Comparison of ENCODE assay signal across 8 mouse cellular contexts in genomic region chr9:21031896-21032351, GRCm38 (mm10). TPM values are rescaled to one million over a fixed set of nuclear protein-coding genes. Genes with fewer than 3 reads are reported as not detected.
A peak's percentile ranks its signal among the peaks of the same experiment; 100 is the strongest.
DNase-seq lines count a peak whose midpoint lies in the region; ATAC-seq lines count a peak whose summit lies in the region.

Gene Icam5 (plus strand): TSS chr9:21032073.

- peak within 1 kb of the TSS; percentile 98 for H3K4me2 ChIP-seq in stomach, embryonic 15.5 days

- peak within 1 kb of the TSS; percentile 26; the same call in 1 of the 2 replicates for H3K9ac ChIP-seq in stomach, embryonic 15.5 days

- H3K27me3 ChIP-seq in megakaryocyte, embryonic 14.5 days (replicated peaks) = peaks cover 62% of the 10 kb centered on the region
- peaks cover 100% of the 10 kb centered on the region for H3K27me3 ChIP-seq in midbrain, embryonic 10.5 days (ENCODE audit: low read depth, poor library complexity, severe bottlenecking)
- peaks cover 63% of the 10 kb centered on the region for H3K27me3 ChIP-seq in stomach, embryonic 15.5 days (replicated peaks)

- DNase-seq in adrenal gland, adult (ENCODE audit: inconsistent age in 2 of 2, low spot score in 1 of 2) = peak; percentile 49 to 77
- no peak for DNase-seq in adrenal gland, adult 8-10 months
- peak; percentile 85 to 90 for DNase-seq in frontal cortex, postnatal 36 days (ENCODE audit: low spot score in 2 of 2)
- peak in 1 of 2 experiments; percentile 63 for DNase-seq in layer of hippocampus, postnatal 25 days (ENCODE audit: extremely low spot score in 1 of 2, low spot score in 1 of 2)
- DNase-seq in midbrain, embryonic 10.5 days (ENCODE audit: low spot score) = no peak

- H3K4me1 ChIP-seq in megakaryocyte, embryonic 14.5 days = peaks cover 98% of the 10 kb centered on the region
- H3K4me1 ChIP-seq in midbrain, embryonic 10.5 days = peaks cover 77% of the 10 kb centered on the region
- peaks cover 44% of the 10 kb centered on the region for H3K4me1 ChIP-seq in stomach, embryonic 15.5 days

- under 1% methylated on average over 35 of the region's 35 CpGs for WGBS in midbrain, embryonic 10.5 days
- under 1% methylated on average over 35 of the region's 35 CpGs for WGBS in stomach, embryonic 15.5 days

- no peak for ATAC-seq in megakaryocyte, adult 5-6 weeks (ENCODE audit: poor library complexity, severe bottlenecking)
- ATAC-seq in stomach, embryonic 15.5 days (ENCODE audit: insufficient read depth, low FRiP score, low read depth) = no peak

- peak within 1 kb of the TSS; percentile 94 for H3K4me3 ChIP-seq in megakaryocyte, embryonic 14.5 days (replicated peaks)
- peak within 1 kb of the TSS; percentile 58 for H3K4me3 ChIP-seq in midbrain, embryonic 10.5 days
- H3K4me3 ChIP-seq in stomach, embryonic 15.5 days (replicated peaks) = peak within 1 kb of the TSS; percentile 54

- peaks cover 4% of the 10 kb centered on the region; the same call in 1 of the 2 replicates for H3K9me3 ChIP-seq in megakaryocyte, embryonic 14.5 days
- H3K9me3 ChIP-seq in midbrain, embryonic 10.5 days (replicated peaks) = no peaks in the 10 kb centered on the region
- H3K9me3 ChIP-seq in stomach, embryonic 15.5 days = no peaks in the 10 kb centered on the region

- H3K27ac ChIP-seq in midbrain, embryonic 10.5 days (replicated peaks) = no peak within 1 kb of the TSS
- H3K27ac ChIP-seq in stomach, embryonic 15.5 days = peak within 1 kb of the TSS; percentile 55; the same call in 1 of the 2 replicates

- H3K36me3 ChIP-seq in megakaryocyte, embryonic 14.5 days (replicated peaks; ENCODE audit: low read length) = peaks cover 11% of the 10 kb centered on the region
- H3K36me3 ChIP-seq in midbrain, embryonic 10.5 days = no peaks in the 10 kb centered on the region
- H3K36me3 ChIP-seq in stomach, embryonic 15.5 days = no peaks in the 10 kb centered on the region

RNA-seq across cellular contexts. Expression of gene Icam5, which starts in this region (rescaled TPM):
- total RNA-seq in adrenal gland, adult 8-10 months (2022) = under 1 TPM; 0.23 to 0.94 (median 0.50) TPM
- polyA plus RNA-seq in megakaryocyte, embryonic 14.5 days (2012; ENCODE audit: insufficient read depth, low replicate concordance) = 3.0 and 9.9 TPM in 2 replicates
- total RNA-seq in megakaryocyte, adult 5-6 weeks (2015) = not detected in 2 replicates
- not detected in 2 replicates for total RNA-seq in megakaryocyte, adult 5-6 weeks (2017)
- 100 to 1,000 TPM; 389 to 394 TPM for total RNA-seq in layer of hippocampus, postnatal 25 days (2021)
- polyA plus RNA-seq in midbrain, embryonic 10.5 days (2016; fragmentation: Nextera tagmentation; extraction: Ambion mirVana) = 0.05 TPM in 1 of 2 replicates, not detected in the other
- 0.05 and 0.21 TPM in 2 replicates for polyA plus RNA-seq in stomach, embryonic 15.5 days (2015; fragmentation: Nextera tagmentation; extraction: Ambion mirVana)

Comparison
In these comparisons a context has a peak if more than half of its experiments do, and no peak if none do; other contexts are left out.
1. RNA of gene Icam5 (total RNA-seq): 389 to 394 TPM in layer of hippocampus, postnatal 25 days; 0.23 to 0.94 TPM in adrenal gland, adult 8-10 months and not detected in megakaryocyte, adult 5-6 weeks; every median in the first group is over 100 times any median in the second.
2. DNase-seq: peak in adrenal gland, adult (2 of 2) and frontal cortex, postnatal 36 days (2 of 2); none in adrenal gland, adult 8-10 months (single experiment) and midbrain, embryonic 10.5 days (single experiment).
3. Peak in every context shown above with its lines, with median percentiles within 50 percentile points of each other: H3K4me3 ChIP-seq.